Mouse (Mus musculus): ENCODE measurements at regions not wholly inside any gene's neighbourhood (a gene's known extent, or its start where the extent isn't known, plus 50 kb on each side); places are given as distances from the start of the nearest gene placed in this dataset.

GRCm38 (mm10) chr8:126735488-126736440 is 142.0 kb upstream of the Irf2bp2 start:
- no peak for TF ChIP-seq POLR2A (IDR thresholded peaks at IDR 0.05; ENCODE audit: borderline replicate concordance, low read depth, low read length)
- no peak for TF ChIP-seq CTCF (IDR thresholded peaks at IDR 0.05; ENCODE audit: low read depth, low read length)

All from bone marrow macrophage, adult 2 months (primary cell).